Mouse (Mus musculus) midbrain, postnatal 0 days (tissue): ENCODE results near the gene Hif1an. TPM values are rescaled to one million over a fixed set of nuclear protein-coding genes. Genes with fewer than 3 reads are reported as not detected.
A peak's percentile ranks its signal among the peaks of the same experiment; 100 is the strongest.

ENCODE experiments used
- ATAC-seq: fragments of 200-750 bp; cut with Nextera tagmentation; 2 replicates; pipeline ENCODE4 v1.8.0; 2017; ENCODE audit warnings: moderate number of reproducible peaks, mild to moderate bottlenecking, moderate TSS enrichment, moderate library complexity; ENCODE audit not compliant: low FRiP score
- DNase-seq: peaks from one replicate; pipeline ENCODE4 v3.0.0-alpha.2; 2015; ENCODE audit warnings: low spot score
- H3K27ac ChIP-seq: fragments of 300-500 bp; sonication (generic); 2 replicates; pipeline ENCODE4 v1.5.1; 2014; ENCODE audit warnings: low read depth, mild to moderate bottlenecking, low read length, mixed read lengths
- H3K27me3 ChIP-seq: fragments of 300-500 bp; sonication (generic); 2 replicates; pipeline ENCODE4 v1.6.1; 2014; ENCODE audit warnings: low read length, control low read depth, mixed read lengths; ENCODE audit not compliant: insufficient read depth
- H3K36me3 ChIP-seq: fragments of 300-500 bp; sonication (generic); 2 replicates; pipeline ENCODE4 v1.6.1; 2014; ENCODE audit warnings: low read length, control low read depth, mixed read lengths; ENCODE audit not compliant: insufficient read depth
- H3K4me1 ChIP-seq: fragments of 300-500 bp; sonication (generic); 2 replicates; pipeline ENCODE4 v1.6.1; 2014; ENCODE audit warnings: mild to moderate bottlenecking, control low read depth, antibody characterized with exemption, low read length, mixed read lengths; ENCODE audit not compliant: insufficient read depth
- H3K4me2 ChIP-seq: fragments of 300-500 bp; sonication (generic); 2 replicates; pipeline ENCODE4 v1.6.1; 2014; ENCODE audit warnings: low read depth, mild to moderate bottlenecking, low read length, mixed read lengths; ENCODE audit not compliant: poor library complexity, severe bottlenecking
- H3K4me3 ChIP-seq: fragments of 300-500 bp; sonication (generic); 2 replicates; pipeline ENCODE4 v1.5.1; 2014; ENCODE audit warnings: low read depth, mild to moderate bottlenecking, low read length, moderate library complexity
- H3K9ac ChIP-seq: fragments of 300-500 bp; sonication (generic); replicated peaks from 2 replicates; pipeline ENCODE4 v1.6.1; 2014; ENCODE audit warnings: mild to moderate bottlenecking, low read length, moderate library complexity, mixed read lengths; ENCODE audit not compliant: poor library complexity, severe bottlenecking
- H3K9me3 ChIP-seq: fragments of 300-500 bp; sonication (generic); 2 replicates; pipeline ENCODE4 v1.6.1; 2016; ENCODE audit warnings: low read length, control low read depth
- CTCF ChIP-seq: IDR thresholded peaks from 2 replicates; pipeline ENCODE4 v1.5.1; 2016; ENCODE audit warnings: antibody characterized with exemption, mild to moderate bottlenecking
- WGBS: fragments of 180-500 bp; shearing (Covaris S2); extraction: QIAGEN DNeasy Blood & Tissue Kit; methylation state at CpG from one replicate; pipeline ENCODE4 v1.1.7; 2014; 5-methylcytosine and 5-hydroxymethylcytosine counted together
- polyA plus RNA-seq: library from polyadenylated mRNA; unstranded; fragments of >200 nt; fragmentation: Nextera tagmentation; extraction: Ambion mirVana; gene quantifications from 2 replicates; pipeline ENCODE4 v1.2.1, GENCODE M21; 2015
- total RNA-seq: library from RNA; depleted of rRNA; stranded (reverse); fragments of >200 nt; gene quantifications from 2 replicates; pipeline ENCODE4 v1.2.3, GENCODE M21; 2014

Gene Hif1an
- total and polyA plus RNA-seq, 2 experiments from 2014 or later, result 9.3 to 18.1 TPM

DNA sequence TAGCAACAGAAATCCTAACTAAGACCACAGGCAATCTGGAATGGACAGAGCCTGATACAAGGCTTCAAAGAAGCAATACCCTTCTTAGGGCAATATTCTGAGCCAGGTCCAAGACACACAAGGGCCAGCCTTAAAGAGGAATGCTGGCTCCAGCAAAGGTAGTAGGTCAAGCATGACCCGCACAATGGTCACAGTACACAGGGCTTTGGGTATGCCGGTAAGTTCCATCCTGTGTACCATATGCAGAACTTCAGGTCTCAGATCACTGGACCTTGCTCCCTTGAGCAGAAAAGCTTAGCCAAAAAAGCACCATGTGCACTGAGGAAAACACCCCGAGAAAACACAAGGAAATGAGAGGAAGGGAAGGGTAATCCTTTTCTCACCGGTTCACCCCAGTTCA lies 9.4 kb upstream of the Hif1an start:
- 87% methylated on average over 4 of the region's 4 CpGs for WGBS
- Histone ChIP-seq H3K9me3 (no peaks in the 10 kb centered on the region), H3K4me1 (peaks cover 4% of the 10 kb centered on the region; the same call in 1 of the 2 replicates), H3K36me3 (peaks cover 41% of the 10 kb centered on the region), H3K4me3 (no peak overlapping the region), H3K9ac (no peak overlapping the region), H3K4me2 (0 out of 2 replicates have a peak overlapping the region, but pooled peaks have one; percentile 77), H3K27ac (no peak overlapping the region), H3K27me3 (peaks cover 3% of the 10 kb centered on the region; the same call in 1 of the 2 replicates)
- DNase-seq, result no peak
- TF ChIP-seq CTCF, result no peak
- ATAC-seq, result no peak

GRCm38 (mm10) chr19:44554490-44554860 lies 8.2 kb upstream of the Hif1an start:
- WGBS, result 3% methylated on average over 8 of the region's 8 CpGs
- Histone ChIP-seq H3K27ac (peak overlapping the region; percentile 79; the same call in 1 of the 2 replicates), H3K4me2 (peak overlapping the region; percentile 77), H3K4me1 (peaks cover 4% of the 10 kb centered on the region; the same call in 1 of the 2 replicates), H3K9ac (peak overlapping the region; percentile 91), H3K36me3 (peaks cover 33% of the 10 kb centered on the region), H3K27me3 (peaks cover 8% of the 10 kb centered on the region; the same call in 1 of the 2 replicates), H3K9me3 (no peaks in the 10 kb centered on the region), H3K4me3 (peak overlapping the region; percentile 80)
- no peak for TF ChIP-seq CTCF
- DNase-seq (no peak), ATAC-seq (peak; percentile 42)

- Histone ChIP-seq H3K36me3 (peaks cover 27% of the 10 kb centered on the region), H3K9me3 (no peaks in the 10 kb centered on the region), H3K9ac (peak within 1 kb of the TSS; percentile 91), H3K27ac (peak within 1 kb of the TSS; percentile 79), H3K4me3 (peak within 1 kb of the TSS; percentile 80), H3K4me1 (peaks cover 4% of the 10 kb centered on the region; the same call in 1 of the 2 replicates), H3K27me3 (peaks cover 8% of the 10 kb centered on the region; the same call in 1 of the 2 replicates), H3K4me2 (peak within 1 kb of the TSS; percentile 77)
- WGBS, result under 1% methylated on average over 50 of the region's 50 CpGs
- TF ChIP-seq CTCF, result no peak
- DNase-seq (peak; percentile 93), ATAC-seq (peak; percentile 89)
Observed at GRCm38 (mm10) chr19:44554861-44555590, 7.6 kb upstream of the Hif1an start, which contains the start of gene Ndufb8. TSS of gene Ndufb8 (minus strand) at chr19:44555440.

DNA sequence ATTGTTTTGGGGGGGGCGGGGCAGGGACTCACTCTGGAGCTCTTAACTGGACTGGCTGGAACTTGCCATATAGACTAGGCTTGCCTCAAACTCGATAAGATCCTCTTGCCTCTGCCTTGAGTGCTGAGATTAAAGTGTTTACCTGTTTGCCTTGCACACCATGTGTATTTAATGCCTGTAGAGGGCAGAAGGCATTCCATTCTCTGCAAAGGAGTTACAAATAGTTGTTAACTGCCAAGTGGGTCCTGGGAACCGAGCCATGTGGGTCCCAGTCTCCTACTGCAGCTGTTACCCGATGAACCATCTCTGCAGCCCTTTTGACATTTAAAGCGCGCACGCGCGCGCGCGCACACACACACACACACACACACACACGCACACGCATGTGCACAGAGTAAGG lies 1.4 kb downstream of the Hif1an start:
- H3K9me3 ChIP-seq, result no peaks in the 10 kb centered on the region
- H3K4me3 ChIP-seq, result no peak overlapping the region; the same call in 1 of the 2 replicates
- DNase-seq (no peak), ATAC-seq (no peak)
- H3K4me1 ChIP-seq, result peaks cover 10% of the 10 kb centered on the region
- H3K9ac ChIP-seq, result no peak overlapping the region
- no peak overlapping the region for H3K27ac ChIP-seq
- H3K4me2 ChIP-seq, result peak overlapping the region; percentile 76
- WGBS, result 90% methylated on average over 14 of the region's 14 CpGs
- peaks cover 31% of the 10 kb centered on the region for H3K36me3 ChIP-seq
- H3K27me3 ChIP-seq, result no peaks in the 10 kb centered on the region
- TF ChIP-seq CTCF, result peak; percentile 16; the same call in 1 of the 2 replicates

DNA sequence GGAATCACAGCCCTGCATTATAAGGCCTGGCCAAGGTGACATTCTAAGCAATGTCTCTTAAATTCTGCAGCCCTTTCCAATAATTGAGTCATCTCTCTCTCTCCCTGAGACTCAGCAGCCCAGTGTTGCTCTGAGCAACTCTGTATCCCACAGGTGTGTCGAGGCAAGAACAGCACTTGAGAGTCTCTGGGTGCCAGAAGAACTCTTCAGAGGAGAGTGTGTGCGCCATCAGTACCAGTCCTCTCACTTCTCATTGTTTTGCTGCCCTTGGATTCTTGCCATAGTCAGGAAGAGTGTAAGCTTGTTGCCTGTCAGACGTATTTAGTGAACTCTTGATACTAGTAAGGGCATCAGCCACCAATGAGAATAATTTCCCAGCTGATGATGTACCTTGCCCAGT lies 5.1 kb downstream of the Hif1an start:
- Histone ChIP-seq H3K4me3 (no peak overlapping the region), H3K9me3 (no peaks in the 10 kb centered on the region), H3K4me1 (peaks cover 10% of the 10 kb centered on the region), H3K27me3 (no peaks in the 10 kb centered on the region), H3K27ac (no peak overlapping the region), H3K4me2 (no peak overlapping the region), H3K9ac (no peak overlapping the region), H3K36me3 (peaks cover 67% of the 10 kb centered on the region)
- no peak for ATAC-seq
- 89% methylated on average over 3 of the region's 3 CpGs for WGBS
- TF ChIP-seq CTCF, result no peak
- DNase-seq, result no peak

DNA sequence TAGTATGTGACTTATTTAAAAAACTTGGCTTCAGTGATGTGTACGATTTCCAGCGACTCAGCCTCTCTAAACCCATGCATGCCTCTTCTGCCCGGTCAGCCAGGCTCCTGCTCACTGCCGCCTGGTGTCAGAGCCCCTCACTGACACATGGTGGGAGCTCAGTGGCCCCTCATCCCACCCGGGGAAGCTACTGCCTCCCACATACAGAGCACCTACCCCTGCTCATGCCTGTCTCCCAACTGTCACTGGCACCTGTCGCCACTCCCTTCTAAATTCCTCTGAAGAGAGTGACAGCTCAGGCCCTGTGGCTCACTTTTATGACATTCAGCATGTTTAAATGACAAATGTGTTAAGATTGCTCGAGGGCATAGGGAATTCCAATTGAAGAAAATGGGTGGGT lies 13.6 kb downstream of the Hif1an start:
- no peak overlapping the region for H3K4me2 ChIP-seq
- WGBS, result 80% methylated on average over 7 of the region's 7 CpGs
- DNase-seq, result no peak
- H3K4me1 ChIP-seq, result no peaks in the 10 kb centered on the region
- no peak overlapping the region for H3K9ac ChIP-seq
- H3K27me3 ChIP-seq, result no peaks in the 10 kb centered on the region
- no peaks in the 10 kb centered on the region for H3K9me3 ChIP-seq
- no peak for TF ChIP-seq CTCF
- ATAC-seq, result no peak
- peaks cover 33% of the 10 kb centered on the region for H3K36me3 ChIP-seq
- no peak overlapping the region for H3K27ac ChIP-seq
- H3K4me3 ChIP-seq, result no peak overlapping the region
